Mouse (Mus musculus) liver, postnatal 0 days (tissue): ENCODE measurements around the gene Pamr1. TPM values are rescaled to one million over a fixed set of nuclear protein-coding genes. Genes with fewer than 3 reads are reported as not detected.

Experiments used
- ATAC-seq: fragments of 200-750 bp; cut with Nextera tagmentation; 2 replicates; pipeline ENCODE4 v1.8.0; 2017; ENCODE audit warnings: mild to moderate bottlenecking, moderate library complexity
- DNase-seq: peaks from one replicate; pipeline ENCODE4 v3.0.0-alpha.2; 2016
- H3K27ac ChIP-seq: fragments of 300-500 bp; sonication (generic); 2 replicates; pipeline ENCODE4 v1.5.1; 2014; ENCODE audit warnings: antibody characterized with exemption, moderate library complexity, mild to moderate bottlenecking, low read depth
- H3K27me3 ChIP-seq: fragments of 300-500 bp; sonication (generic); 2 replicates; pipeline ENCODE4 v1.6.1; 2014; ENCODE audit warnings: low read length, control low read depth, mixed read lengths; ENCODE audit not compliant: insufficient read depth
- H3K36me3 ChIP-seq: fragments of 300-500 bp; sonication (generic); replicated peaks from 2 replicates; pipeline ENCODE4 v1.6.1; 2014; ENCODE audit warnings: mild to moderate bottlenecking, control low read depth, low read length, moderate library complexity, mixed read lengths; ENCODE audit not compliant: insufficient read depth
- H3K4me1 ChIP-seq: fragments of 300-500 bp; sonication (generic); 2 replicates; pipeline ENCODE4 v1.6.1; 2014; ENCODE audit warnings: antibody characterized with exemption, mild to moderate bottlenecking, control low read depth; ENCODE audit not compliant: insufficient read depth
- H3K4me2 ChIP-seq: fragments of 300-500 bp; sonication (generic); 2 replicates; pipeline ENCODE4 v1.6.1; 2014; ENCODE audit warnings: low read depth, mild to moderate bottlenecking, low read length, moderate library complexity, mixed read lengths
- H3K4me3 ChIP-seq: fragments of 300-500 bp; sonication (generic); 2 replicates; pipeline ENCODE4 v1.5.1; 2014; ENCODE audit warnings: low read depth, low read length
- H3K9ac ChIP-seq: fragments of 300-500 bp; sonication (generic); replicated peaks from 2 replicates; pipeline ENCODE4 v1.6.1; 2014; ENCODE audit warnings: mild to moderate bottlenecking, moderate library complexity
- H3K9me3 ChIP-seq: fragments of 300-500 bp; sonication (generic); 2 replicates; pipeline ENCODE4 v1.6.1; 2016; ENCODE audit warnings: mild to moderate bottlenecking, control low read depth, low read length, mixed read lengths
- CTCF ChIP-seq: sonication (generic); IDR thresholded peaks from 2 replicates; pipeline ENCODE4 v1.5.1; 2016; ENCODE audit warnings: antibody characterized with exemption, low read depth
- EP300 ChIP-seq: IDR thresholded peaks from 2 replicates; pipeline ENCODE4 v1.6.1; 2016; ENCODE audit warnings: antibody characterized with exemption, low read depth, mild to moderate bottlenecking
- WGBS: fragments of 180-500 bp; shearing (Covaris S2); extraction: QIAGEN DNeasy Blood & Tissue Kit; methylation state at CpG from one replicate; pipeline ENCODE4 v1.1.7; 2014; ENCODE audit not compliant: insufficient replicate concordance; 5-methylcytosine and 5-hydroxymethylcytosine counted together
- polyA plus RNA-seq: library from polyadenylated mRNA; unstranded; fragments of >200 nt; fragmentation: Nextera tagmentation; extraction: Ambion mirVana; gene quantifications from 2 replicates; pipeline ENCODE4 v1.2.1, GENCODE M21; 2015

The Pamr1 gene
- polyA plus RNA-seq, 1 experiment from 2014 or later: 6.2 TPM

DNA sequence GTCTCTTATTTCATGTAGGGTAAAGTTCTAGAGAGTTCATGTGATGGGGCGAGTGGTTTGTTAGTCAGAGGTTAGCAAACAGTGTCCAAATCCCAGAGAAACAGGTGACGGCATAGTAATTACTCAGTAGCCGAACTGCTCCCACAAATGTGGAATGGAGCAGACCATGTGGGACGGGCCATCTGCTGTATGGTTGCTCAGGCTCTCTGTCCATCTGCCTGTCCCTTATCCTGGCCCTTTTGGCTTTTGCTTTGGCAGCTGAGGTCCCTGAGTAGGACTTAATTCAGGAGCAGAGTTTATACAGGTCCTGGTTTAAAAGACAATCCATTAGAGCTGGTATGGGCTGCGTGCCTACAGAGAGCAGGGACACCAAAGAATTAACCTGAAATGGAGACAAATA, 72.4 kb downstream of the Pamr1 start:
- no peak overlapping the region for H3K4me2 ChIP-seq
- no peak overlapping the region for H3K9ac ChIP-seq
- TF ChIP-seq CTCF (no peak), EP300 (no peak)
- no peak for ATAC-seq
- WGBS: 68% methylated on average over 5 of the region's 5 CpGs
- H3K27ac ChIP-seq: no peak overlapping the region
- no peaks in the 10 kb centered on the region for H3K4me1 ChIP-seq
- no peaks in the 10 kb centered on the region for H3K27me3 ChIP-seq
- no peaks in the 10 kb centered on the region for H3K9me3 ChIP-seq
- H3K36me3 ChIP-seq: no peaks in the 10 kb centered on the region
- H3K4me3 ChIP-seq: no peak overlapping the region
- no peak for DNase-seq

DNA sequence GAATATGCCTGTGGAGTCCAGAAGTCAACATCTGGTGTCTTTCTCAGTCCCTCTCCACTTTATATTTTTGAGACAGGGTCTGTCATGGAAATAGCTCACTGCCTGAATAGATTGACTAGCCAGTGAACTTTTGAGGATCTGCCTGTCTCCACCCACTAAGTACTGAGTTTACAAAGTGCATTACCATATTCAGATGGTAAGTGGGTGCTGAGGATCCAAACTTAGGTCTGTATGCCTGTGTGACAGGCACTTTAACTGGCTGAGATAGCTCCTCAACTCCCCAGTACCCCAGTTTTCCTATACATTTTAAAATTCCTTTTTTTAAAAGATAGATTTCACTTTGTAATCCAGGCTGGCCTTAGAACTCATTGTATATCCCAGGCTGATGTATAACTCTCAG, 73.1 kb downstream of the Pamr1 start:
- Histone ChIP-seq H3K4me3 (no peak overlapping the region), H3K27ac (no peak overlapping the region), H3K36me3 (no peaks in the 10 kb centered on the region), H3K9me3 (no peaks in the 10 kb centered on the region), H3K4me2 (no peak overlapping the region), H3K27me3 (no peaks in the 10 kb centered on the region), H3K4me1 (no peaks in the 10 kb centered on the region), H3K9ac (no peak overlapping the region)
- no peak for ATAC-seq
- no peak for DNase-seq
- TF ChIP-seq CTCF (no peak), EP300 (no peak)

DNA sequence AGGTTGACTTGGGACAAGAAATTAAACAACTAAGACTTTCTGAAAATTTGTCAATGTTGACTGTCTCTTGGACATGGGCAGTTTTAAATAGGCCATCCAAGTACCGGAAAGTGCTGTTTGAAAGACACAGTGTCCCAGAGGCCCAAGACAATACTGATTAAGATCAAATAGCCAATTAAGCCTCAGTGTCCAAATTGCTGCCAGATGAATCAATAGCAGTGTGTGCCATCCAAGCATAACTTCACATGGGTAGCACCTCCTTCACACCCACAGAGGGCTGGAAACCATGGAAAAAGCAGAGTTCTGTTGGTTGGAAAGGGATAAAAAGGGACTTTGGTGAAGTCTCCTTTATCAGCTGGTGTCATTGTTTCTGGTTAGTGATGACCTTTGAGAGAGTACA, 74.7 kb downstream of the Pamr1 start:
- no peak overlapping the region for H3K4me3 ChIP-seq
- H3K9me3 ChIP-seq: no peaks in the 10 kb centered on the region
- ATAC-seq: no peak
- no peaks in the 10 kb centered on the region for H3K36me3 ChIP-seq
- no peaks in the 10 kb centered on the region for H3K27me3 ChIP-seq
- no peak for DNase-seq
- WGBS: 89% methylated on average over 1 of the region's 1 CpGs
- TF ChIP-seq EP300 (no peak), CTCF (no peak)
- H3K9ac ChIP-seq: no peak overlapping the region
- H3K4me2 ChIP-seq: no peak overlapping the region
- H3K4me1 ChIP-seq: no peaks in the 10 kb centered on the region
- no peak overlapping the region for H3K27ac ChIP-seq

DNA sequence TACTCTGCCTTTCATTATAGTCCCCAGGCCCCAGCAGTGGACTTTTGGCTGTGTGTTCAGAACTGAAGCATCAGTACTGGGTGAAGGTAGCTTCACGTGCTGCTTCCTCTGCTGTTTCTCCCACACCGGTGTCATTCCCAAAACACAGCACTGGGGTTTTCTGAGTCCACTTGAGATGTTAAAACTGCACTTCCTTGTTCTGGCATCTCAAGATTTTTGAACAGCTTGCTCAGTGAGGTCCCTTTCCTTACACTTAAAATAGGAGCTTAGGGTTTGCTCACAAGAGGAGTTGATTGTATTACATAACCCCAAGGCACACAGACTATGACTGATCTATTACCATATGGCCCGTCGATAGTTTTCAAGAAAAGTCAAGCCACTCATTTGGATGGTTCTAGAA, 82.5 kb downstream of the Pamr1 start:
- 80% methylated on average over 4 of the region's 4 CpGs for WGBS

DNA sequence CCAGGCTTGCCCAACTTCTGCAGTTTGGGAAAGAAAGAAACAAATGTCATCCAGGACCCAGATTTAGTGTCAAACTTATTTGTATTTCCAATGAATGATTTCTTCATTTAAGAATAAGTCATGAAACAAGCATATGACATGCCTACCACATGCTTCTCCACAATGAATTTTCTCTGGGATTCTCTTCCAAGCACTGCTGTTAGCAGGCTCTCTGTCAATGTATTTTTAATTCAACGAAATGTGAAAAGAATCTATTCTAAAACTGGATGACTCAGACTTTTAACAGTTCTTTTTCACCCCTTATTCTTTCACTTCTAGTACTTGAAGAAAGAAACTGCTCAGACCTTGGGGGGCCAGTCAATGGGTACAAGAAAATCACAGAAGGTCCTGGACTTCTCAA, 84.2 kb downstream of the Pamr1 start:
- no peak for ATAC-seq
- WGBS: 87% methylated on average over 1 of the region's 1 CpGs
- DNase-seq: no peak
- no peaks in the 10 kb centered on the region for H3K27me3 ChIP-seq
- H3K4me2 ChIP-seq: no peak overlapping the region
- no peak overlapping the region for H3K4me3 ChIP-seq
- H3K9me3 ChIP-seq: no peaks in the 10 kb centered on the region
- no peaks in the 10 kb centered on the region for H3K4me1 ChIP-seq
- TF ChIP-seq CTCF (no peak), EP300 (no peak)
- H3K27ac ChIP-seq: no peak overlapping the region
- no peaks in the 10 kb centered on the region for H3K36me3 ChIP-seq
- no peak overlapping the region for H3K9ac ChIP-seq

More for the DNA sequence above, 82.5 kb downstream of the Pamr1 start:
- Histone ChIP-seq H3K27me3 (no peaks in the 10 kb centered on the region), H3K9ac (no peak overlapping the region), H3K9me3 (no peaks in the 10 kb centered on the region), H3K4me3 (no peak overlapping the region), H3K27ac (no peak overlapping the region), H3K36me3 (no peaks in the 10 kb centered on the region), H3K4me2 (no peak overlapping the region), H3K4me1 (no peaks in the 10 kb centered on the region)
- no peak for TF ChIP-seq CTCF
- TF ChIP-seq EP300: no peak
- no peak for DNase-seq
- no peak for ATAC-seq

DNA sequence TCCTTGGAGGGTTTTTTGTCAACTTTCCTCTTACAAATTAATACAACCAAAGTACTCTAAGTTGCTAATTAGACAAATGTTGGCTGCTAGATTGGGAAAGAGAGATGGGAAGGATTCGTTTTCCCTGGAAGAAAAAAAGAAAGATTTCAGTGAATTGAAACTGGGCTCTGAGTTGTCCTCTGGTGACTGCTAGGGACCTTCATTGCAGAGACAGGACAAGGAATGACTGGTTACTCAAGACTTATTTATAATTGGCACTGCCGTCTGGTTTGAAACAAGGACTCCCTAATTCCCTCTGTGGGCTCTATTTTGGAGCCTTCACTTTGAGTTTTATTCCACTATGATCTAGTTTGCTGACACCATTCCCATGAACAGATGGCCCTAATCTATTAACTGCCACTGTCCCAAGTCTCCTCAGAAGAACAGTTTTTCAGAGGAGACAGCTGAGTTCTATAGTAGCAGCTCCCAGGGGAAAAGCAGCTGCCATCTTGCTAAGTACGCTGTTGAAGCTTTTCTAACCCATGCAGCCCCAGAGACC, 85.8 kb downstream of the Pamr1 start:
- DNase-seq (no peak), ATAC-seq (no peak)
- no peak overlapping the region for H3K4me3 ChIP-seq
- no peak overlapping the region for H3K9ac ChIP-seq
- no peak overlapping the region for H3K27ac ChIP-seq
- no peaks in the 10 kb centered on the region for H3K4me1 ChIP-seq
- no peaks in the 10 kb centered on the region for H3K9me3 ChIP-seq
- H3K27me3 ChIP-seq: no peaks in the 10 kb centered on the region
- H3K36me3 ChIP-seq: no peaks in the 10 kb centered on the region
- H3K4me2 ChIP-seq: no peak overlapping the region
- no peak for TF ChIP-seq EP300
- TF ChIP-seq CTCF: no peak
- 72% methylated on average over 3 of the region's 3 CpGs for WGBS

DNA sequence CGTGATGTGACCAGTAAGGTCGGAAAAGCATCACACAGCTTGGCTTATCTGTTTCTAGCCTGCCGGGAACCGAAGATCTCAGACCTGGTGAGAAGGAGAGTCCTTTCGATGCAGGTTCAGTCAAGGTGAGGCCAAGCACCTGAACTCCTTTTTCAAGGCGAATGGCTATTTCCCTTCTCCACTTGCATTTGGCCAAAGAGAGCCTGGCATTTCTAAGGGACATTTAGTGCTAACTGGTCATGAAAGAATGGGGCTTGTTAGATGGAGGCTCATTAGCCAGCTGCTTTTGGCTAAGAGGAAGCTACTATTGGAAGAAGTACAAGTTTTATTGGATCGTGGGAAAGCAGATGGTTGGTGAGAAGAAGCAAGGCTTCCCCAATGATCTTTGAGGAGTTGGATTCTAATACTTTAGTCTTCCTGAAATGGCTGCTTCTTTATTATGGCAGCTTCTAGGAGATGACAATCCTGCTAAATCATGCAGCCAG, 86.3 kb downstream of the Pamr1 start:
- 87% methylated on average over 7 of the region's 7 CpGs for WGBS
- Histone ChIP-seq H3K4me1 (no peaks in the 10 kb centered on the region), H3K9me3 (no peaks in the 10 kb centered on the region), H3K36me3 (no peaks in the 10 kb centered on the region), H3K4me3 (no peak overlapping the region), H3K27me3 (no peaks in the 10 kb centered on the region), H3K4me2 (no peak overlapping the region), H3K9ac (no peak overlapping the region), H3K27ac (no peak overlapping the region)
- ATAC-seq (no peak), DNase-seq (no peak)
- no peak for TF ChIP-seq CTCF
